Mouse (Mus musculus) heart, postnatal 0 days (tissue): Measurements from ENCODE around the gene Dedd.

Experiments used
- CTCF ChIP-seq: IDR thresholded peaks from 2 replicates; pipeline ENCODE4 v1.5.1; 2016; ENCODE audit warnings: antibody characterized with exemption, control low read depth, low read depth
- EP300 ChIP-seq: IDR thresholded peaks from 2 replicates; pipeline ENCODE4 v1.6.1; 2016; ENCODE audit warnings: antibody characterized with exemption, low read depth

- TF ChIP-seq CTCF (no peak), EP300 (no peak)
Observed at GRCm38 (mm10) chr1:171349210-171349609, 20.3 kb downstream of the Dedd start.
